Mouse (Mus musculus): Measurements from ENCODE around the gene Ercc1.

Gene Ercc1

GRCm38 (mm10) chr7:19337122-19337521, 7.5 kb upstream of the Ercc1 start:
- DNase-seq (ENCODE audit: low read depth, low spot score) = no peak

GRCm38 (mm10) chr7:19338060-19338459, 6.5 kb upstream of the Ercc1 start:
- DNase-seq (ENCODE audit: low read depth, low spot score) = no peak

- DNase-seq (ENCODE audit: low read depth, low spot score) = no peak
These were observed 6.0 kb upstream of the Ercc1 start for GRCm38 (mm10) chr7:19338596-19338995.

- DNase-seq (ENCODE audit: low read depth, low spot score) = no peak
These were observed 3.3 kb upstream of the Ercc1 start for GRCm38 (mm10) chr7:19341250-19341649.

GRCm38 (mm10) chr7:19341761-19342409, 2.7 kb upstream of the Ercc1 start:
- DNase-seq (ENCODE audit: low read depth, low spot score) = no peak

GRCm38 (mm10) chr7:19342481-19343027, 2.0 kb upstream of the Ercc1 start:
- DNase-seq (ENCODE audit: low read depth, low spot score) = peak; percentile 77

- DNase-seq (ENCODE audit: low read depth, low spot score) = peak; percentile 81
These were observed 1.3 kb upstream of the Ercc1 start for GRCm38 (mm10) chr7:19343210-19343808.

GRCm38 (mm10) chr7:19344938-19345471, 427 bp downstream of the Ercc1 start:
- DNase-seq (ENCODE audit: low read depth, low spot score) = peak; percentile 99

GRCm38 (mm10) chr7:19349188-19349915, 4.8 kb downstream of the Ercc1 start:
- no peak for DNase-seq (ENCODE audit: low read depth, low spot score)

- DNase-seq (ENCODE audit: low read depth, low spot score) = no peak
These were observed 5.6 kb downstream of the Ercc1 start for GRCm38 (mm10) chr7:19350221-19350620.

GRCm38 (mm10) chr7:19354991-19355390, 10.4 kb downstream of the Ercc1 start:
- no peak for DNase-seq (ENCODE audit: low read depth, low spot score)

- DNase-seq (ENCODE audit: low read depth, low spot score) = no peak
These were observed 11.7 kb downstream of the Ercc1 start for GRCm38 (mm10) chr7:19356311-19356710.

GRCm38 (mm10) chr7:19357381-19358375, 13.1 kb downstream of the Ercc1 start:
- no peak for DNase-seq (ENCODE audit: low read depth, low spot score)

GRCm38 (mm10) chr7:19358634-19359033, 14.1 kb downstream of the Ercc1 start:
- peak; percentile 23 for DNase-seq (ENCODE audit: low read depth, low spot score)

GRCm38 (mm10) chr7:19359299-19359891, 14.8 kb downstream of the Ercc1 start, which contains the start of the genes Cd3eap and Ppp1r13l:
Gene Cd3eap, minus strand, starts transcription at chr7:19359483.
Gene Ppp1r13l, plus strand, starts transcription at chr7:19359749.
- peak; percentile 90 for DNase-seq (ENCODE audit: low read depth, low spot score)

GRCm38 (mm10) chr7:19359892-19360641, 15.5 kb downstream of the Ercc1 start:
- DNase-seq (ENCODE audit: low read depth, low spot score) = no peak

- peak; percentile 78 for DNase-seq (ENCODE audit: low read depth, low spot score)
These were observed 16.4 kb downstream of the Ercc1 start for GRCm38 (mm10) chr7:19360944-19361343.

GRCm38 (mm10) chr7:19361720-19362119, 17.1 kb downstream of the Ercc1 start:
- DNase-seq (ENCODE audit: low read depth, low spot score) = peak; percentile 84

- no peak for DNase-seq (ENCODE audit: low read depth, low spot score)
These were observed 17.7 kb downstream of the Ercc1 start for GRCm38 (mm10) chr7:19362276-19362675.

- DNase-seq (ENCODE audit: low read depth, low spot score) = peak; percentile 66
These were observed 19.3 kb downstream of the Ercc1 start for GRCm38 (mm10) chr7:19363881-19364280.

Measured in CD4-positive helper T cell, adult 2 months (primary cell).